Mouse (Mus musculus) stomach, postnatal 0 days (tissue): ENCODE results near the gene Glipr1. TPM values are rescaled to one million over a fixed set of nuclear protein-coding genes. Genes with fewer than 3 reads are reported as not detected.

Experiments
- ATAC-seq: fragments of 200-750 bp; cut with Nextera tagmentation; 2 replicates; pipeline ENCODE4 v1.8.0; 2017; ENCODE audit not compliant: low FRiP score, low TSS enrichment
- DNase-seq: peaks from one replicate; pipeline ENCODE4 v3.0.0-alpha.2; 2016; ENCODE audit warnings: low spot score
- H3K27ac ChIP-seq: fragments of 300-500 bp; sonication (generic); replicated peaks from 2 replicates; pipeline ENCODE4 v1.5.1; 2014; ENCODE audit warnings: mild to moderate bottlenecking, control low read depth
- H3K27me3 ChIP-seq: fragments of 300-500 bp; sonication (generic); 2 replicates; pipeline ENCODE4 v1.6.1; 2014; ENCODE audit warnings: low read length; ENCODE audit not compliant: control insufficient read depth, insufficient read depth
- H3K36me3 ChIP-seq: fragments of 300-500 bp; sonication (generic); 2 replicates; pipeline ENCODE4 v1.6.1; 2014; ENCODE audit warnings: low read length, mixed read lengths; ENCODE audit not compliant: control insufficient read depth, insufficient read depth
- H3K4me1 ChIP-seq: fragments of 300-500 bp; sonication (generic); replicated peaks from 2 replicates; pipeline ENCODE4 v1.6.1; 2014; ENCODE audit warnings: antibody characterized with exemption; ENCODE audit not compliant: control insufficient read depth, insufficient read depth
- H3K4me2 ChIP-seq: fragments of 300-500 bp; sonication (generic); replicated peaks from 2 replicates; pipeline ENCODE4 v1.6.1; 2014; ENCODE audit warnings: low read depth, mild to moderate bottlenecking, control low read depth, moderate library complexity
- H3K4me3 ChIP-seq: fragments of 300-500 bp; sonication (generic); 2 replicates; pipeline ENCODE4 v1.5.1; 2014; ENCODE audit warnings: low read depth, low read length, control low read depth
- H3K9ac ChIP-seq: fragments of 300-500 bp; sonication (generic); 2 replicates; pipeline ENCODE4 v1.6.1; 2014; ENCODE audit warnings: mild to moderate bottlenecking, low read length, control low read depth, mixed read lengths
- H3K9me3 ChIP-seq: fragments of 300-500 bp; sonication (generic); 2 replicates; pipeline ENCODE4 v1.6.1; 2016; ENCODE audit warnings: low read length; ENCODE audit not compliant: control insufficient read depth
- CTCF ChIP-seq: IDR thresholded peaks from 2 replicates; pipeline ENCODE4 v1.5.1; 2016; ENCODE audit warnings: antibody characterized with exemption, low read depth, mild to moderate bottlenecking, moderate library complexity
- EP300 ChIP-seq: optimal IDR thresholded peaks from 2 replicates; pipeline ENCODE3; 2016; ENCODE audit warnings: antibody characterized with exemption
- WGBS: fragments of 180-500 bp; shearing (Covaris S2); extraction: QIAGEN DNeasy Blood & Tissue Kit; methylation state at CpG from one replicate; pipeline ENCODE4 v1.1.7; 2014; 5-methylcytosine and 5-hydroxymethylcytosine counted together
- polyA plus RNA-seq: library from polyadenylated mRNA; unstranded; fragments of >200 nt; fragmentation: Nextera tagmentation; extraction: Ambion mirVana; gene quantifications from 2 replicates; pipeline ENCODE4 v1.2.1, GENCODE M21; 2015

Glipr1 gene
- polyA plus RNA-seq, 1 experiment from 2014 or later: 16.0 TPM

DNA sequence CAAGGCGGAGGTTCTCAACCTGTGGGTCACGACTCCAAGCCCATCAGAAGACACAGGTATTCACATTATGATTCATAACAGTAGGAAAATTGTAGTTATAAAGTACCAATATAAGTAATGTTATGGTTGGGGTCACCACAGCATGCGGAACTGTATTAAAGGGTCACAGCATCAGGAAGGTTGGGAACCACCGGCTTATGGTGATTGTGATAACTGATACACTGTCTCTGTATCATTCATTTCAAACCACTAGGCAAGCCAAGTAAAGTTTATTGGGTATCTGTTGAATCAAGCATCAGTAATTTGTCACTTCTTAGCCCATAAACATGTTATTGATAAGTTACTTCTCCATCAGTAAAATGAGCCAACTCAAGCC, 44.4 kb downstream of the Glipr1 start:
- no peak overlapping the region for H3K4me2 ChIP-seq
- no peaks in the 10 kb centered on the region for H3K4me1 ChIP-seq
- H3K9me3 ChIP-seq: no peaks in the 10 kb centered on the region
- no peaks in the 10 kb centered on the region for H3K27me3 ChIP-seq
- WGBS: 36% methylated on average over 4 of the region's 4 CpGs
- H3K9ac ChIP-seq: no peak overlapping the region
- H3K27ac ChIP-seq: no peak overlapping the region
- TF ChIP-seq EP300 (no peak), CTCF (no peak)
- H3K4me3 ChIP-seq: no peak overlapping the region
- DNase-seq (no peak), ATAC-seq (no peak)
- no peaks in the 10 kb centered on the region for H3K36me3 ChIP-seq

DNA sequence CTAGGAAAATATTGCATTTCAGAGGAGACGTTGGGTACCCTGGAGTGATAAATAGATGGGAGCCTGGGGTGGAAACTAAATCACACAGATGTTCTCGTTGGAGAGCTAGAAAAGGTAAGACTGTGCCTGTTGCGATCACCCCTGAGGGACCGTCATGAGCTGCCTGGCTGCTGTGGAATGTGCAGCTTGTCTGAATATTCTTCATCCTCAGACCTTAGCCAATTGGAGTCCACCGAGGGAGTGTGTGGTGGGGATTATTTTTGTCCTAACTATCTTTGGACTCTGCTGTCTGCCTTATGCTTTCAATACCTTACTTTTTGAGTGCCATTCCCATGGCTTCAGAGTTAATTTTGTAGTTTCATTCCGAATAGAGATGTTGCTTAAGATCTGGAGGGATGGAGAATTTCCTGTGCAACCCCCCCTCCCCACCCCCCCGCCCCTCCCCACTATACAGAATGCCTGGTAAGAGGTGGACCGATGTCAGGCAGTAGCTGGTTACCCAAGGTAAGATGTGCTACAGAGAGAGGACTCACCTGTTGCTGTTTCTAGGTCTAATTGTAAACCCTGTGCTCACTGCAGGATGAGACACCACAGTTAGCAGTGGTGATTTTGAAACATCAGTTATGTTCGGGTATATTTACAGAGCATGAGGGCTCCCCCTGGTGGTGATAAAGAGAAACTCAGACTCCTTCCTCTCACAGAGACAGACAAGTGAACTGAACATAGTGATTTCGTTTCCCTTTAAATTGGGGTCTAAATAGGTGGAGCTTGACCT, 45.0 kb downstream of the Glipr1 start:
- ATAC-seq (peak; percentile 57; the same call in 1 of the 2 replicates), DNase-seq (peak; percentile 45)
- no peak overlapping the region for H3K4me2 ChIP-seq
- H3K4me3 ChIP-seq: no peak overlapping the region
- WGBS: 48% methylated on average over 10 of the region's 10 CpGs
- no peaks in the 10 kb centered on the region for H3K27me3 ChIP-seq
- H3K9ac ChIP-seq: no peak overlapping the region
- H3K9me3 ChIP-seq: no peaks in the 10 kb centered on the region
- no peaks in the 10 kb centered on the region for H3K36me3 ChIP-seq
- no peak overlapping the region for H3K27ac ChIP-seq
- no peaks in the 10 kb centered on the region for H3K4me1 ChIP-seq
- TF ChIP-seq CTCF: peak; percentile 93
- TF ChIP-seq EP300: no peak

DNA sequence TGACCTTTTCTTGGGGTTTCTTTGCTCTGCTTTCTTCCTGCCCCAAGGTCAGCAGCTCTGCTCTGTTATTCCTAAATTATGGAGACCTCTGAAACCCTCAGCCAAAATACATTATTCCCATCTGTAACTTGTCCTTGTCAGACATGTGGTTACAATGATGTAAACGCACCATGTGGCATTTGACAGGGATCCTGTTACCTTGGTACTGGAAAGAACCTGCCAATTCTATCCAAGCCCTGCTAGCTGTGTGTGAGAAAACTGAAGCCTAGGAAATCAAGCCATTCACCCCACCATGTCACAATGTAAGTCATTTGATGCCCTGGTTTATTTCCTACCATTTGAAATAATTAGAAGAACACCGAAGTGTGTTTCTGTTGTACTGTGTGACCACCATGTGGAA, 46.6 kb downstream of the Glipr1 start:
- Histone ChIP-seq H3K9me3 (no peaks in the 10 kb centered on the region), H3K36me3 (no peaks in the 10 kb centered on the region)
- 78% methylated on average over 2 of the region's 2 CpGs for WGBS

DNA sequence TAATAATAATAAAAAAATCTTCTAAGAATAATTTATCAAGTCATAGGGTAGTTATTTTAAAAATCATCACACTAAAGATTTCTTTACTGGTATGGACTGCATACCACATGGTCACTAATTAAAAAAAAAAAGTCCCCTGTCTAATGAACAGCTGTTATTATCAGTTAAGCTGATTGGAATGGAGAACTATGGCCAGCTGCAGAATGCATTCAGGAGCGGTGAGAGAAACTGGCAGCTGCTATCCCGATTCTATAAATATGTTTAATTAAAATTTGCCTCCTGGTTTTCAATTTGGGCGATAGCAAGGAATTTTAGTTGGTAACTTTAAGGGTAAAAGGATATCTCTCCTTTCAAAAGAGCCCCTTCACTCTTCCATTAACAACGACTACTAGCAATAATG, 53.4 kb downstream of the Glipr1 start:
- H3K27ac ChIP-seq: no peak overlapping the region
- H3K9ac ChIP-seq: no peak overlapping the region
- no peak overlapping the region for H3K4me3 ChIP-seq
- WGBS: 62% methylated on average over 4 of the region's 4 CpGs
- DNase-seq (no peak), ATAC-seq (no peak)
- no peaks in the 10 kb centered on the region for H3K36me3 ChIP-seq
- no peaks in the 10 kb centered on the region for H3K27me3 ChIP-seq
- TF ChIP-seq EP300: no peak
- no peak for TF ChIP-seq CTCF
- no peaks in the 10 kb centered on the region for H3K4me1 ChIP-seq
- H3K9me3 ChIP-seq: no peaks in the 10 kb centered on the region
- no peak overlapping the region for H3K4me2 ChIP-seq

More for the DNA sequence above, 46.6 kb downstream of the Glipr1 start:
- no peak overlapping the region for H3K9ac ChIP-seq
- DNase-seq (no peak), ATAC-seq (no peak)
- H3K27me3 ChIP-seq: no peaks in the 10 kb centered on the region
- H3K27ac ChIP-seq: no peak overlapping the region
- no peaks in the 10 kb centered on the region for H3K4me1 ChIP-seq
- TF ChIP-seq CTCF: no peak
- TF ChIP-seq EP300: no peak
- H3K4me3 ChIP-seq: no peak overlapping the region
- no peak overlapping the region for H3K4me2 ChIP-seq

DNA sequence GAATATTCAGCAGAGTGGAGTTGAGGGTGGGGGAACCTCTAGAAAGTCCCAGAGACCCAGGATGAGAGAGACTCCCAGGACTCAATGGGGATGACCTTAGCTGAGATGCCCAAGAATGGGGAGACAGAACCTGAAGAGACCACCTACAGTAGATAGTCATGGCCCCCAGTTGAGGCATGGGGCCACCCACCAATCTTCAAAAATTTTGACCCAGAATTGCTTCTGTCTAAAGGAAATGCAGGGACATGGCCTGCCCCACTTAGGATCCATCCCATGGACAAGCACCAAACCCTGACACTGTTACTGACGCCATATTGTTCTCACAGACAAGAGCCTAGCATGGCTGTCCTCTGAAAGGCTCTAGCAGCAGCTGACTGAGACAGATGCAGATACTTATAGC, 54.4 kb downstream of the Glipr1 start:
- no peak for ATAC-seq

DNA sequence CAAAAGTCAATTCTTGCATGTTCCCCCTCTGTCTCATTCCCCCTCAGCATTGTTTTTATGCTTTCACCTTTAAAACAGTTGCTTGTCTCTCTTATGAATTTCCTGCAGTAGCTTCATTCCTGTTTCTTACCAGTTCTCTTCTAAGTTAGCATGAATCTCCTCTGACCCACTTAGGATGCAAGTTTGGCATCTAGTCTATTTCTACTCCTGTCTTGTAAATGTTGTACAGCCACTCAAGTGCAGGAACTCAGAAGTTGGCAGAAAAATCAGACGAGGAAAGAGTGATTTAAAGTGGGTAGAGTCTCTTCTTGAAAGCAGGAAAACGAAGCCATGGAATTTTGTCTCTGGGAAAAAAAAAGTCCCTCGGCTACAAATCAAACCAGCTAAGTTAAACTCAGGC, 56.9 kb downstream of the Glipr1 start:
- no peak for TF ChIP-seq EP300
- TF ChIP-seq CTCF: no peak
- Histone ChIP-seq H3K9me3 (no peaks in the 10 kb centered on the region), H3K9ac (no peak overlapping the region), H3K27ac (no peak overlapping the region), H3K4me2 (no peak overlapping the region), H3K4me1 (no peaks in the 10 kb centered on the region), H3K36me3 (no peaks in the 10 kb centered on the region), H3K27me3 (no peaks in the 10 kb centered on the region), H3K4me3 (no peak overlapping the region)
- ATAC-seq: no peak
- DNase-seq: no peak
- WGBS: 42% methylated on average over 3 of the region's 3 CpGs

More for the DNA sequence above, 54.4 kb downstream of the Glipr1 start:
- WGBS: 76% methylated on average over 1 of the region's 1 CpGs
- Histone ChIP-seq H3K27ac (no peak overlapping the region), H3K36me3 (no peaks in the 10 kb centered on the region), H3K27me3 (no peaks in the 10 kb centered on the region), H3K4me2 (no peak overlapping the region), H3K4me3 (no peak overlapping the region), H3K9ac (no peak overlapping the region), H3K4me1 (no peaks in the 10 kb centered on the region), H3K9me3 (no peaks in the 10 kb centered on the region)
- DNase-seq: no peak
- TF ChIP-seq CTCF (no peak), EP300 (no peak)
